Mouse (Mus musculus): ENCODE results near the gene Hat1. TPM values are rescaled to one million over a fixed set of nuclear protein-coding genes. Genes with fewer than 3 reads are reported as not detected.

The Hat1 gene
- total and polyA plus RNA-seq, 2 experiments from 2014 or later, result 20.6 to 30.0 TPM

DNA sequence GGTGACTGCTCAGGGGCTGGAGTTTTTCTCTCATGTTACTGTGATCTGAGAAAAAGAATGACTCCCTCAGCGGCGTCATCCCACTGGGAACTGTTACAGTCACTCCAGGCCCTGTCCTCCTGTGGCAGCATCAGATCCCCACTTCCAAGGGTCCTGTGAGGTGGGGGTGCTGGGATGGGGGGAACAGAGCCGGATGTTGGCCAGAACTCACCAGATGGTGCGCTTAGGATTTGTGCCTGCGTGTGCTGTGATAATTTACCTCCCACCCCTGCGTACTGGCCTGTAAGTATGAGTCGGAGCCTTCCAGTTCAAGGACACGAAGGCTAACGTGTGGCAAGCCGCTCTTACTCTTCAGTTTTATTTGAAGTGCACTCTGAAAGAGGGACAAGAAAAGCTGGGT, 86.6 kb downstream of the Hat1 start:
- H3K27ac ChIP-seq (ENCODE audit: low read depth, low read length), result no peak overlapping the region
- H3K4me3 ChIP-seq (ENCODE audit: low read depth, low read length), result no peak overlapping the region
- DNase-seq (ENCODE audit: low spot score) (no peak), ATAC-seq (ENCODE audit: low FRiP score) (no peak)
- H3K9ac ChIP-seq (replicated peaks; ENCODE audit: low read length, poor library complexity, severe bottlenecking), result no peak overlapping the region
- H3K4me2 ChIP-seq (ENCODE audit: low read depth, low read length, poor library complexity, severe bottlenecking), result no peak overlapping the region
- no peaks in the 10 kb centered on the region for H3K9me3 ChIP-seq (ENCODE audit: low read length)
- H3K36me3 ChIP-seq (ENCODE audit: insufficient read depth, low read length), result no peaks in the 10 kb centered on the region
- no peaks in the 10 kb centered on the region for H3K4me1 ChIP-seq (ENCODE audit: insufficient read depth, low read length)
- no peaks in the 10 kb centered on the region for H3K27me3 ChIP-seq (ENCODE audit: insufficient read depth, low read length)
- no peak for TF ChIP-seq CTCF (IDR thresholded peaks at IDR 0.05)
- WGBS, result 78% methylated on average over 10 of the region's 10 CpGs

- Histone ChIP-seq H3K4me3 (ENCODE audit: low read depth, low read length) (no peak overlapping the region), H3K27me3 (ENCODE audit: insufficient read depth, low read length) (no peaks in the 10 kb centered on the region), H3K9me3 (ENCODE audit: low read length) (no peaks in the 10 kb centered on the region), H3K27ac (ENCODE audit: low read depth, low read length) (no peak overlapping the region), H3K36me3 (ENCODE audit: insufficient read depth, low read length) (no peaks in the 10 kb centered on the region), H3K4me1 (ENCODE audit: insufficient read depth, low read length) (no peaks in the 10 kb centered on the region), H3K4me2 (ENCODE audit: low read depth, low read length, poor library complexity, severe bottlenecking) (no peak overlapping the region), H3K9ac (replicated peaks; ENCODE audit: low read length, poor library complexity, severe bottlenecking) (no peak overlapping the region)
- no peak for TF ChIP-seq CTCF (IDR thresholded peaks at IDR 0.05)
- 81% methylated on average over 4 of the region's 4 CpGs for WGBS
- DNase-seq (ENCODE audit: low spot score) (no peak), ATAC-seq (ENCODE audit: low FRiP score) (no peak)
Observed at GRCm38 (mm10) chr2:71475760-71476159, 87.0 kb downstream of the Hat1 start.

DNA sequence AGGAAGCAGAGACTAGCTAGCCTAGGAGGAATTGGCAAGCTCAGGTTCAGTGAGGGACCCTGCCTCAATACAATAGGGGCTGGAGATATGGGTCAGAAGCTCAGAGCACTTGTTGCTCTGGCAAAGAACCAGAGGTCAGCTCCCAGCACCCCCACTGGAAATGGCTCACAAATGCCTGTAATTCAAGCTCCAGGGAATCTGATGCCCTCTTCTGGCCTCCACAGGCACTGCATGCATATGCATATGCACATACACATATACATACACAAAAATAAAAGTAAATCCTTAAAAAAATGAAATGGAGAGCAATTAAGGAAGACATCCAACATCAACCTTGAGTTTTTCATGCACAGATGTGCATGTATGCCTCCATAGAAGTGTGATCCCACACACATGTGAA, 89.0 kb downstream of the Hat1 start:
- Histone ChIP-seq H3K27me3 (ENCODE audit: insufficient read depth, low read length) (no peaks in the 10 kb centered on the region), H3K36me3 (ENCODE audit: insufficient read depth, low read length) (no peaks in the 10 kb centered on the region), H3K27ac (ENCODE audit: low read depth, low read length) (no peak overlapping the region), H3K4me3 (ENCODE audit: low read depth, low read length) (no peak overlapping the region), H3K4me1 (ENCODE audit: insufficient read depth, low read length) (no peaks in the 10 kb centered on the region), H3K4me2 (ENCODE audit: low read depth, low read length, poor library complexity, severe bottlenecking) (no peak overlapping the region), H3K9me3 (ENCODE audit: low read length) (no peaks in the 10 kb centered on the region), H3K9ac (replicated peaks; ENCODE audit: low read length, poor library complexity, severe bottlenecking) (no peak overlapping the region)
- no peak for DNase-seq (ENCODE audit: low spot score)
- no peak for ATAC-seq (ENCODE audit: low FRiP score)
- TF ChIP-seq CTCF (IDR thresholded peaks at IDR 0.05), result 0 out of 2 replicates have a peak, but pooled peaks have one; percentile 19

DNA sequence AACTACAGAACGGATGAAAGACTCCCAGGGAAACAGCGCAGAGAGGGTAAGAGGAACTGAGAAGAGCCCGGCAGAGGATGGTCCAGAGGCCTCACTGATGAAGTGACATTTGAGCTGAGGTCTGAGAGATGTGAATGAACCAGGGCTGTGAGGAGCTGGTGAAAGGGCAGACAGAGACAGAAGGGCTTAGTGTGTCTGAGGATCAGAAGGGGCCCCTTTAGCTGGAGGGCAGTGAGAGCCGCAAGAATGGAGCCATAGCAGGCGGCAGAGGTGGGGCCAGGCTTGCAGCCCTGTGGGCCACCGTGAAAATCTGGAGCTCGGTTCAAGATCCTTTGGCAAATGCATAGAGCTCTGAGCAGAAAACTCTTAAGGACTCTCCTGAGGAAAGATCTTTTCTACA, 91.2 kb downstream of the Hat1 start:
- ATAC-seq (ENCODE audit: low FRiP score), result no peak

GRCm38 (mm10) chr2:71481825-71482224, 93.1 kb downstream of the Hat1 start:
- H3K4me2 ChIP-seq (ENCODE audit: low read depth, low read length, poor library complexity, severe bottlenecking), result no peak overlapping the region
- no peak overlapping the region for H3K9ac ChIP-seq (replicated peaks; ENCODE audit: low read length, poor library complexity, severe bottlenecking)
- ATAC-seq (ENCODE audit: low FRiP score) (no peak), DNase-seq (ENCODE audit: low spot score) (no peak)
- WGBS, result 83% methylated on average over 6 of the region's 6 CpGs
- no peak overlapping the region for H3K27ac ChIP-seq (ENCODE audit: low read depth, low read length)
- no peaks in the 10 kb centered on the region for H3K27me3 ChIP-seq (ENCODE audit: insufficient read depth, low read length)
- H3K4me3 ChIP-seq (ENCODE audit: low read depth, low read length), result no peak overlapping the region
- no peaks in the 10 kb centered on the region for H3K36me3 ChIP-seq (ENCODE audit: insufficient read depth, low read length)
- TF ChIP-seq CTCF (IDR thresholded peaks at IDR 0.05), result no peak
- H3K4me1 ChIP-seq (ENCODE audit: insufficient read depth, low read length), result no peaks in the 10 kb centered on the region
- H3K9me3 ChIP-seq (ENCODE audit: low read length), result no peaks in the 10 kb centered on the region

More for the DNA sequence above, 91.2 kb downstream of the Hat1 start:
- Histone ChIP-seq H3K4me2 (ENCODE audit: low read depth, low read length, poor library complexity, severe bottlenecking) (no peak overlapping the region), H3K27me3 (ENCODE audit: insufficient read depth, low read length) (no peaks in the 10 kb centered on the region), H3K4me1 (ENCODE audit: insufficient read depth, low read length) (no peaks in the 10 kb centered on the region), H3K4me3 (ENCODE audit: low read depth, low read length) (no peak overlapping the region), H3K27ac (ENCODE audit: low read depth, low read length) (no peak overlapping the region), H3K36me3 (ENCODE audit: insufficient read depth, low read length) (no peaks in the 10 kb centered on the region), H3K9ac (replicated peaks; ENCODE audit: low read length, poor library complexity, severe bottlenecking) (no peak overlapping the region), H3K9me3 (ENCODE audit: low read length) (no peaks in the 10 kb centered on the region)
- TF ChIP-seq CTCF (IDR thresholded peaks at IDR 0.05), result no peak
- no peak for DNase-seq (ENCODE audit: low spot score)
- WGBS, result 16% methylated on average over 7 of the region's 7 CpGs

GRCm38 (mm10) chr2:71483046-71483716, 94.4 kb downstream of the Hat1 start:
- Histone ChIP-seq H3K4me3 (ENCODE audit: low read depth, low read length) (no peak overlapping the region), H3K4me1 (ENCODE audit: insufficient read depth, low read length) (no peaks in the 10 kb centered on the region), H3K27ac (ENCODE audit: low read depth, low read length) (no peak overlapping the region), H3K9me3 (ENCODE audit: low read length) (no peaks in the 10 kb centered on the region), H3K36me3 (ENCODE audit: insufficient read depth, low read length) (no peaks in the 10 kb centered on the region), H3K27me3 (ENCODE audit: insufficient read depth, low read length) (no peaks in the 10 kb centered on the region), H3K4me2 (ENCODE audit: low read depth, low read length, poor library complexity, severe bottlenecking) (no peak overlapping the region), H3K9ac (replicated peaks; ENCODE audit: low read length, poor library complexity, severe bottlenecking) (no peak overlapping the region)
- ATAC-seq (ENCODE audit: low FRiP score), result no peak
- 68% methylated on average over 10 of the region's 10 CpGs for WGBS
- no peak for DNase-seq (ENCODE audit: low spot score)
- TF ChIP-seq CTCF (IDR thresholded peaks at IDR 0.05), result no peak
